Mouse (Mus musculus) hematopoietic stem cell, adult 5-6 weeks (primary cell): ENCODE measurements around the gene Epha6. TPM values are rescaled to one million over a fixed set of nuclear protein-coding genes. Genes with fewer than 3 reads are reported as not detected.

Source experiments
- ATAC-seq, 2 experiments: fragments of 125-278 bp in 1 of 2; replicated peaks in 1 of 2; 2 replicates each; pipeline ENCODE4 v1.8.0; 2016 to 2017; ENCODE audit warnings: inconsistent platforms in 2 of 2, mild to moderate bottlenecking in 2 of 2, moderate number of reproducible peaks in 2 of 2, low read depth in 1 of 2, moderate TSS enrichment in 1 of 2; ENCODE audit not compliant: low FRiP score in 2 of 2, poor library complexity in 2 of 2, severe bottlenecking in 2 of 2, insufficient read depth in 1 of 2, low TSS enrichment in 1 of 2
- total RNA-seq: library from RNA; stranded (forward); fragments of 172-1452, 232-1000 nt; gene quantifications from 2 replicates; pipeline ENCODE4 v1.2.3, GENCODE M21; 2017

Epha6 gene
- total RNA-seq = not detected in 2 replicates

DNA sequence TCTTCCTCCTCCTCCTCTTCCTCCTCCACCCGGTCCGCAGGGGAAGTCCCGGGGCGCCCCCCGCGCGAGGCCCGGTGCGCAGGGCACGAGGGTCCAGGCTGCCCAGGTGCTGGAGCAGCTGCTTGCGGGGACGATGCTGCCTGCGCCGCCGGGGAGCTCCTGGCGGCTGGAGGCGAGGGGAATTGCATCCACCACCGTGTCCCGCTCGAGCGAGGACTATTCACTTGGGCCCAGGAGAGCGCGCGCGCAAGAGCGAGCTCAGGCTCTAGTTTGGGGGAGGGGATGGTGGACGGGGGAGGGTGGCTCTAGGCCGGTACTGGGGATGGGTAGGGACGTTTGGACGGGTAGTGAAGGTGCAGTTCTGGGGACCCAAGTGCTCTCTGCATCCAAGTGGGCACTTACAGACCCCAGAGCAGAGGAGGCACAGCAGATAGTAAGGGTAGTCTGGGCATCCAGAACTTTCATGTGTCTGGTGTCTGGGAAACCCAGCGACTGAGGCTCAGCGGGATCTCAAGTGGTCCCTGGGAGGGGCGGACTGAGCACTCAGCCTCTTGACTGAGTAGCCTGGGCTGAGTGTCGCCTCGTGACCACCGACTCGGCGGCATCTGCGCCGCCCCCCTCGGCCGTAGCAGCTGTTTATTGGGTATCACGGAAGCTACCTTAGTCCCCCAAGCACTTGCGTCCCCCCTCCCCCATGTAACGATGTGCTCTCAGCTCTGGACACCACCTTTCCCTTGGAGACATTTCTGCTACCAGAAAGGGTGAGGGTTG, at the start of gene Epha6:
Gene Epha6 (minus strand): TSS at position 471 of the 771 bp plus-strand sequence.
- ATAC-seq = no peak

DNA sequence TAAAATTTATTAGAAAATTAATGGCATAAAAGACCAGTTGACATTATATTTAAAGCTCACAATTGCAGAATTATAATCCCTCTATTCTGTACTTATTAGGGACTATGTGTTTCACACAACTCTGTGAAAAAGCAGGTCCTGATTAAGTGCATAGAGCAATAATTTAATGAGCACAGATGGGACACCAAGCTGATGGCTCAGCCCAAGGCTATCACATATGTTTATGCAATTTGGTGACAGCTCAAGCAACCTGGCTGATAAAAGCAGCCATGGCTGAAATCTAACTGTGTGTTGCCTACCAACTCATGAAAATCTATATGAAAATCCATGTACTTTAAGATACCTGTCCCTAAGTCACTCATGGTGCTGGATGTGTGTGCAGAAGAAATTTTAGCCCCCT, 46.4 kb upstream of the Epha6 start:
- ATAC-seq = no peak

DNA sequence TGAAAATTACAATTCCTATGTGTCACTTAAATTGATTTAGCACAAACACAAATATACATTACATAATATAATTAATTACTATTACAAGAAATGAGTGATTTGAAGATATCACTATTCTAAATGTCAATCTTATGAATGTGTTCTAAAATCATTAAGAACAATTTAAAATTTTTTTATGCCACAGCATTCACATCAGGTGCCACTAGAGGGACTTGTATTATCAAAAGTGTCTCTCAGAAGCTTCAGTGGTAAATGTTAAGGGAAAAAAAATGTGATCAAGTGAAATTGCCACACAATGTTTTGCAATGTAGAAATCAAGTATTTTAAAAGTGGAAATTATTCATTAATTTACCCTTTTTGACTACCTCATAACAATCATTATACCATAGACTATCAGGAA, 22.8 kb upstream of the Epha6 start:
- ATAC-seq = no peak

DNA sequence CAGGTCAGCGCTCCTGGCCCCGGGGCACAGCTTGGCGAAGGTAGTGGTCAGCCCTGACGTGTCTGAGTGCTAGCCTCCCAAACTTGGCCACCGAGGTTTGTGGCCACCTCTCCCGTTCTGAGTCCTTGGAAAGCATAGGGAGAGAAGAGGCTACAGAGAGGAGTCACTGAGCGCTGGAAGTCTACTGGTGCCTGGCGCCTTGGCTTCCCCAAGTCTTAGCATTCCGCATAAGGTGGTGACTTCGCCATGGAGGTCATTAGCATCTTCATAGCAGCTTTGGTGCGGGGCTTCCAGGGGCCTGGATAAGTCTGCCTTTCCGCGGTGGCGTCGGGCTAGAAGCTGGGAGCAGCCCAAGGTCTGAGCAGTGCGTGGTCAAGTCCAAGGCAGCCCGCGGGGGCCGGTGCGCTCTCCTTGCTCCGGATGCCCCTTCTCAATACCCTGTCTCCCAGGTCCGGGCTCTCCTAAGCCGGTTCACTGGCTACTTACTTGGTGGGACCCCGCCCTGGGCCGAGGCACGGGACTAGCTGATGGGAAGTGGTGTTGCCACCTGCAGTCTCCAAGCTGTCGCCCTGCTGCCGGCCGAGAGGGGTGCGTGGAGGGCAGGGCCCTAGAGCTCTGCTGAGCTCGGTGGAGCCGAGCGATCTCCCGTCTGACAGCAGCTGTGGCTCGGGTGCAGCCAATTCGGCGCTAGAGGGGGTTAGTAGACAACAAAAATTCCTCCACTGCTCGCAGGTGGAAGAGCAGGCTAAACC, 677 bp upstream of the Epha6 start:
- ATAC-seq = no peak; a peak in 1 of 4 replicates

DNA sequence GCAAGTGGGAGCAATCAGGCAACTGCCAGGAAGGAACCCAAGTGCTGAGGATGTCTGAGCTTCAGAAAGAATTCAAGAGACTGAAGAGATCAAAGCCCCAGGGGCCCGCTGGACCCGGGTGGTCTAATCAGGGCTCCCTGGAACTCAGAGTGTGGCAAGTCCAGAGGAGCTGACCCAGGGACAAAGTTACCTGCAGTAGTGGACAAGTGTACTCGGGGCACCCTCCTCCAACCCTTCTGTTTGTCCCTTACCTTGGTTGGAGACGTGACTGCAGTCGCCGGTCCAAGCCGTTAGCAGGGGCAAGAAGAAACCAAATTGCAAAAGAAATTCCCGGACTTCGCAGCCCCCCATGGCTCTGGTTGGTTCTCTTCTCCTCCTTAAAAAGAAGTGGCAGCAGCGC, 718 bp downstream of the Epha6 start:
- ATAC-seq = no peak

DNA sequence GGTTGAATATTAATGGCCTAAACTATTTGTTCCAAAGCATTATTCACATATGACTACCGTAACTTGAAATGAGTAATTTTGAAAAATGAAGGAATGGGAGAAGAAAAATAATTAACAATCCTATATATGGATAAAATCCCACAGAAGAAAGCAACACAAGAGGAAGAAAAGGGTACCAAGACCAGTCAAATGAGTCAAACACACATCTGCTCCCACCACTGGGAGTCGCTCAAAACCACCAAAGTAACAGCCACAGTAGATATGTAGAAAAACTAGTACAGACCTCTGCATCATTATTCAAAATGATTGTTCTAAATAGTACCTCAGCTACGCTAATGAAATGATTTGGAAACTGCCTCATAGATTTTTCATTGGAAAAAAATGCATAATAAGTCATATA, 20.0 kb downstream of the Epha6 start:
- ATAC-seq = no peak

DNA sequence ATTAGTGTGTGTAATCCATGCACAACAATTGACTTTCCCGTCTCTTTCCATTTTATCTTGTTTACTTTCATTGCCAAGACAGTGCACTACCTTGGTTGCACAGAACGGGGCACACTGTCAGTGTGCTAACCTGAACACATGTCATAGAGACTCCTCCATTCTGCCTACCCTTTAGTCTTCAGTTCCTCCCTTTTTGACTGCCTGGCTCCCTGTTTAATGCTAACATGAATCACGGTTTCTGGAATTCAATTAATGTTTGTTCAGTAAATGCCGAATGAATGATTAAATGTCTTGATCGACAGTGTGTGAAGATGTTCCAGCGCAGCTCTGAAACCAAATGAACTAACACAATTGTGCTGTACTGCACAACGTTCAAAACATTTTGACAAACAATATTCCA, 20.6 kb downstream of the Epha6 start:
- no peak for ATAC-seq

DNA sequence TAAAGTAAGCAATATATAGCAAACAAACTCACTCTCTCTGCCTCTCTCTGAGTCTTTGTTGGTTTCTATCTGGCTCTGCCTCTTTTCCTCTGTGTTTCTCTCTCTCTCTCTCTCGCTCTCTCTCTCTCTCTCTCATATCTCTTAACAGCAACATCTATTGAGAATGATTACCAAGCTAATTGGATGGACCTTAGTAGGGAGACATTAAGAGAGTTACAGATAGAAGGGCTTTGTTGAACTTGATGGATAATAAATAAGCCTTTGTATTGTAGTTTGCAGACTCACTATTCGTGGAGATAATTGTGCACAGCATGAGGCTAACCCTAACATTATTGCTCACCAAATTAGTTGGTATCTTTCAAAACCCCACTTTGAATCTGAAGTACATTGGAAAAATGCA, 34.8 kb downstream of the Epha6 start:
- no peak for ATAC-seq

DNA sequence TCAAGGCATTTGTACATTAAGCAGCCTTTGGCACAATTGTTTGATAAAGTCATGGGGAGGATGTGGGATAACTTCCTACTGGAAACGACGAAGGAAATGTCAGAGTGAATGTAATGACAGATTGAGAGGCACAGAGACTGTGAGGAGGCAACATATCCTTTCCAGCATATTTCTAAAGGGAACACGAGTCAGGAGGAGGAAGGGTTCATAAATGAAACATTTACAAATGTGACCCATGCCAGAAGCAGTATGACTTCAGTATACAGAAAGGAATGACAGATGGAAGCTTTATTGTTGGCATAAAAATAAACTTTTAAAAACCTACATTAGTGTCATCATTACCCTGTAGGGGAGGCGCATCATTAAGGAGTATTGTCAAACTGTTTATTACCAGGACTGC, 60.9 kb downstream of the Epha6 start:
- no peak for ATAC-seq

DNA sequence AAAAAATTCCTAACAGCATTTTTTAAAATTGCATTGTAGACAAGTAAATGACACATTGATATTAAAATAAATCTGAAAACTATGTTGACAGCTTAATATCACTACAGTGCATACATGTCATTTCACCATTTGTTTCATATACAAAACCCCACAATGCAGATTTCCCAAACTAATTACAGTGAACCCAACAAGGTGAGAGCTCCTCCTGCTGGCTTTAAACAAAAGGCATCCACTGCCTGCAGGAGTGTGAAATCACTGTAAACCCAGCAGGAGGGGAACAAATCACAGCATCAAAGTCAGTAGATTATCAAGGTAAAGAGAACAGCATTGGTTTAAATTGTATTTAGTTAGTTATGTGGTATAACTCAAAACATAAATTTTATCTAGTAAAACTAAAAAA, 67.1 kb downstream of the Epha6 start:
- ATAC-seq = no peak

DNA sequence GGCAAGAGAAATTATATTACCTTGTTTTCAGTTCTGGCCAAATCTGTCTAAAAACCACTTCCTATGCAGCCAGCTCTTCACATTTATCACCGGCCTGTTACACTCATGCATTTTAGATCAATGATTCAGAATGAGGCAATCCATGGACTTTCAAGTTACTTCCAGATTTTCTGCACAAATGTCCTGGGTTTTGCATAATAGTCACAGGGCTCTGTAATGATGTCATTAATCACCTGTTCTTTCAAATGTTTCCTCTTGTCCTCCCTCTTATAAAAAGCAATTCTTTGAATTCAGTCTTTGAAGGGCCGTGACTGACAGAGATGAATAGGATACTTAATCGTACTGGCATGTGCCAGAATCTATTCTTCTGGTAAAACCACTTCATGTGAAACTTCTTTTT, 95.6 kb downstream of the Epha6 start:
- ATAC-seq = no peak

DNA sequence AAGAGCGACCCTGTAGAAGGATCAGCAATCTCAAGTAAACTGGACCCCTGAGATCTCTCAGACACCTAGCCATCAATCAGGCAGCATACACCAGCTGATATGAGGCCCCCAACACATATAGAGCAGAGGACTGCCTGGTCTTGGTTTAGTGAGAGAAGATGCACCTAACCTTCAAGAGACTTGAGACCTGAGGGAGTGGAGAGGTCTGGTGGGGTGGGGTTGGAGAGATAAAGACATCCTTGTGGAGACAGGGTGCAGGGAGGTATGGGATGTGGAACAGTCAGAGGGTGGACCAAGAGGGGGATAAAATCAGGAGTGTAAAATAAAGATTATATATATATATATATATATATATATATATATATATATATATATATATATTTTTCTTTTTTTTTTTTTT, 105.8 kb downstream of the Epha6 start:
- ATAC-seq = no peak

DNA sequence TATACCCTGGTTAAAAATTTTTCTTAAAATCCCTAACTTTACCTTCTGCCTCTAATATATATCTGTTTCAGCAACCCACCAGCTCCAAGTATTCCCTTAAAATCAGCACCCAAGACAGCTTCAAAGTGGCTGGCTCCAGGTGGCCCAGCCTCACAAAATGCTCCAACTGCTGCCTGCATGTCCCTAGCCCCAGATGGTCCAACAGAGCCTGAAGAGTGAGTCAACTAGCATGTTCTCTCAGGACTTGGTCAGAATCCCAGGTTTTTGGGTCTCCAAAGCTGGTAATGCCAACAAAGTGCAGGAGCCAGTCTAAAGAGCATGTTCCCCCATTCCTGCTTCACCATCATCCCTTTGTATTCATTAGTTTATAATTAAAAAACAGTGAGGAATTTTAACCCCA, 129.6 kb downstream of the Epha6 start:
- ATAC-seq = no peak

DNA sequence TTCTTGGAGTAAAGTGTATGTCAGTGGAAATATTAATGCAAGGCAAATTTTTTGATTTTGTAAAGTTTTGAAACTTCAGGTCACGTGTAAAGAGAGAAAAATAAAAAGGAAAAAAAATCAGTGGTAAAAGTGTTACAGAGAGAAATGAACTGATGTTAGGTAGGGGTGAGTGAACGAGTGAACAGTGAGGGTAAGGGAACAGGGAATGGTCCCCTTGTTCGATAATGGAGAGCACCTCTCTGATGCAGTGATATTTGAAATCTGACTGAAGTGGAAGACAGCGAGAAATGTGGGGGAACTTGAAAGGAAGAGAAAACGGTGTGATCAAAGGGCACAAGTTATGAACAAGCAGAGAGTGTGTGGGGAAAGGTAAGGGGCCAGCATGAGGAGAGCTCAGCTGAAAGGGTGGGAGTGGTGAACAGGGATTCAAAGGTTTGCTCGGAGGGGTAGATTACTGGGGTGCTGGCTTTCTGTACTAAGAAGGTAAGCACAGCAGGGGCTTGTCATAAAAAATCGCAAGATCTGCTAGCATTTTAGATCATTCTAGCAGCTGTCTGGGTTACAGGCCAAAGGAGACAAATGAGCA, 137.0 kb downstream of the Epha6 start:
- no peak for ATAC-seq

DNA sequence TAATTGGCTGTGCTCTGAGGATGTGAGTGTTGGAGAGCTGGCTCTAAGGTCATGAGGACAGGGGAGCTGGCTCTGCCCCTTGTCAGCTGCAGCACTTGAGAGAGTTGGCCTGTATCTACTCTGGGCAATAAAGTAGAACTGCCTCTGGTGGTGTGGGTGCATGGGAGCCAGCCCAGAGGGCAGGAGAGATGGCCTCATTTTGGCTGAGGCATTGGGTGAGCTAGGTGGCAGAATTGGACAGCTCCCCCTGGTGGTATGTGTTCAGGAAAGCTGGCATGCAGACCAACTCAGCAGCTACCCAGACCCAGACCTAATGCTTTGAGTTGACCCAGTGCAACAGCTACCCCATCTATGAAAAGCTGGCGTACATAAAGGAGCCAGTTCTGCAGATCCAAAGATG, 170.0 kb downstream of the Epha6 start:
- ATAC-seq = no peak

DNA sequence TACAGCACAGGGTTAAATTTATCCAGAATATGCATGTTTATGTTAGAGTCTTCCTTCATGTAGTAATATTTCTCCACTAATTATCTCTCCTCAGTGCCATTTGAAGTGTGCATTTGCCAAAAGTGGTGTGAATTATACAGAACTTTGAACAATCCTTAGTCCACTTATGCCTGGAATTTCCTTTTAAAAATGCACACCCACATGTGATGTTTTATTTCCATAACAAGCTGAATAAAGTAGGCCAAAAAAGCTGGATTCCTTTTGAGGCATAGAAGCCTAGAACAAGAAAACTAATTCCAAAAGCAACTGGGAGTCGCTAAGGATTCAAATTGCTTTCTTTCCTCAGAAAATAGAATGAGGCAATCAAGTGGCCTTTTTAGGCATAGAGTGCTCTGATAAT, 171.1 kb downstream of the Epha6 start:
- no peak for ATAC-seq

DNA sequence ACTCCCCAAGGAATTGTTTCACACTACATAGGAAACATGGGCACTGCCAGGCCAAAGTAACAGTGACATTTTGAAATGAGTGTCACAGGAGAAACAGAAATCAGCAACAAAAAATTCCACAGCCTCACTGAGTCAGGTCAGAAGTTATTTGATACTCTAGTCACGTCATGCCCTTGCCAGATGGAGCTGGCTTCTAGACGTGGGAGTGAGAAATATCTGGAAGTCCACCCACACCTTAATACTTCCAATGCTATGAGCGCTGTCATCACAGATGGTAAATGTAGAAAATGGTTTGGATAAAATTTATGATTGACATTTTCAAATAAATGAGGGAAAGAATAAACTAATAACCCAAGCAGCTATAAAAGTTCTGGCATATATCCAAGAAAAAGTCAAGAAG, 210.0 kb downstream of the Epha6 start:
- ATAC-seq = no peak

DNA sequence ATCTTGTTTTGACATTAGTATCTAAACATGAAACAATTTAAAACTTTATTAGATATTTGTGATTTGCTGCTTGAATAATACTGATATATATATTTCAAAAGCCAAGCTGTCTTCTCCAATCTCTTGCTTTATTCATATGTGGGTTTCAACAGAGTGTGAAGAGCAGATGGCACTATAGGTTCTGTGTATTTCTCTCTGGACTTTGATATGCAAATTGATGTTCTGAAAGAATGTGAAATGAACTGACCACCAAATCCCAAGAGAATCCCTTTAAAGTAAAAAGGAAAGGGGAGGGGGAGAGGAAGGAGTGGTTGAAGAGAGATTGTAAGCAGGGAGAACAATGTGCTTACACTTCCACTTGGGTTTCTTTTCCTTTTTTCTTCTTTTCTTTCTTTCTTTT, 212.4 kb downstream of the Epha6 start:
- no peak for ATAC-seq

DNA sequence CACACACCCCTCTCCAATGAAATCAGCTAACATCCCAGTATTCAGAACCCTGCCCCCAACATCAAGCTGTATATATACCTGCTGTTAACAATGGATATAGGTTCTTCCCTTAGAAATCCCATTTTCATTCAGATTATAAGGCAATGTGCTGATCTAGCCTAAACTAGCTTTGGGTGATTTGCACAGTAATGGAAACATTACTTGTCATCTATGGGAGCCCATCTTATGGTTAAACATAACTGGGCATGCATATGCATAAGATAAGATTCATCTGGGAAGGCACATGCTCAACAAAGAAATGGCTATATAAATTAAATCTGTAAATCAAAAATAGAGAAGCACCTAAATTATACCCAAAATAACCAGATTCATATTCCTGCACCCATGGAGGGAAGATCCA, 230.2 kb downstream of the Epha6 start:
- no peak for ATAC-seq
